Mouse (Mus musculus) heart, embryonic 15.5 days (tissue): ENCODE data around the gene Cyth4. TPM values are rescaled to one million over a fixed set of nuclear protein-coding genes. Genes with fewer than 3 reads are reported as not detected.

Experiments used
- ATAC-seq: fragments of 200-750 bp; cut with Nextera tagmentation; replicated peaks from 2 replicates; pipeline ENCODE4 v1.8.0; 2017; ENCODE audit warnings: low read depth, moderate TSS enrichment; ENCODE audit not compliant: insufficient number of reproducible peaks, insufficient read depth, low FRiP score
- H3K27ac ChIP-seq: fragments of 300-500 bp; sonication (generic); 2 replicates; pipeline ENCODE4 v1.5.1; 2015; ENCODE audit warnings: mild to moderate bottlenecking, inconsistent platforms
- H3K27me3 ChIP-seq: fragments of 300-500 bp; sonication (generic); 2 replicates; pipeline ENCODE4 v1.6.1; 2015; ENCODE audit warnings: inconsistent platforms
- H3K36me3 ChIP-seq: fragments of 300-500 bp; sonication (generic); 2 replicates; pipeline ENCODE4 v1.6.1; 2015; ENCODE audit warnings: mild to moderate bottlenecking, inconsistent platforms
- H3K4me1 ChIP-seq: fragments of 300-500 bp; sonication (generic); replicated peaks from 2 replicates; pipeline ENCODE4 v1.6.1; 2015; ENCODE audit warnings: inconsistent platforms
- H3K4me2 ChIP-seq: fragments of 300-500 bp; sonication (generic); 2 replicates; pipeline ENCODE4 v1.6.1; 2015; ENCODE audit warnings: inconsistent platforms, mild to moderate bottlenecking, moderate library complexity
- H3K4me3 ChIP-seq: fragments of 300-500 bp; sonication (generic); 2 replicates; pipeline ENCODE4 v1.5.1; 2015; ENCODE audit warnings: mild to moderate bottlenecking, inconsistent platforms
- H3K9ac ChIP-seq: fragments of 300-500 bp; sonication (generic); 2 replicates; pipeline ENCODE4 v1.6.1; 2015; ENCODE audit warnings: mild to moderate bottlenecking, inconsistent platforms
- H3K9me3 ChIP-seq: fragments of 300-500 bp; sonication (generic); replicated peaks from 2 replicates; pipeline ENCODE4 v1.6.1; 2016; ENCODE audit warnings: inconsistent platforms
- WGBS: fragments of 180-500 bp; shearing (Covaris S2); methylation state at CpG from one replicate; pipeline ENCODE4 v1.1.7; 2015; ENCODE audit warnings: mixed read lengths; 5-methylcytosine and 5-hydroxymethylcytosine counted together
- polyA plus RNA-seq: library from polyadenylated mRNA; unstranded; fragments of >200 nt; fragmentation: Nextera tagmentation; extraction: Ambion mirVana; gene quantifications from 2 replicates; pipeline ENCODE4 v1.2.1, GENCODE M21; 2015

The Cyth4 gene
- polyA plus RNA-seq, 1 experiment from 2014 or later: 5.5 TPM

DNA sequence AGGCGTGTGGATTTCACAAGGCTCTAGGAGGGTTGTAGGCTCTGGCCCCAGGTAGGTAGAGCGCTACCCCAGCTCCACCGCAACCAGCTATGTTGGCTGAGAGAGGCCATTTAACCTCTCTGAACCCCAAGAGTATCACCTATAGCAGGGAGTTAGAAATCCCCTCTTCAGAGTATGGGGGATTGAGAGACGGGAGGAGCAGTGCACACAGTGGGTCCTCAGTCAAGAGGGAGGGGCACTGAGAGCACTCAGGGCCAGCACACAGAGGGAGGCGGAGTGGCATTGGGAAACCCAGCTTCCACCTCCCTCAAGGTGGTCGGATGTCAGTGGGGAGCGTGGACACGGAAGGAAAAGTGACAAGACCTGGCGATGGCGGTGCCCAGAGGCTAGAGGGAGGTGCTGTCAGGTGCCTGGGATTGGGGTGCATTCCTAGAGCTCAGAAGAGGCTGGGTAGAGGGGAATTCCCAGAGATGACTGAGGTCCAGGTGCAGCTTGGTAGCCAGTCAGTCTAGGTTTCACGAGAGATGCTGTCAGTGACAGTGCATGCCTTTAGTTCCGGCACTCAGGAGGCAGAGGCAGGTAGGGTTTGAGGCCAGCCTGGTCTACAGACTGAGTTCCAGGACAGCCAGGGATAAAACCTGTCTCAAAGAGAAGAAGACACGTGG lies 2.8 kb downstream of the Cyth4 start:
- no peaks in the 10 kb centered on the region for H3K4me1 ChIP-seq
- no peak overlapping the region for H3K9ac ChIP-seq
- no peak overlapping the region for H3K27ac ChIP-seq
- ATAC-seq: no peak
- no peak overlapping the region for H3K4me2 ChIP-seq
- WGBS: 71% methylated on average over 13 of the region's 13 CpGs
- H3K27me3 ChIP-seq: no peaks in the 10 kb centered on the region
- no peaks in the 10 kb centered on the region for H3K36me3 ChIP-seq
- no peak overlapping the region for H3K4me3 ChIP-seq
- no peaks in the 10 kb centered on the region for H3K9me3 ChIP-seq

DNA sequence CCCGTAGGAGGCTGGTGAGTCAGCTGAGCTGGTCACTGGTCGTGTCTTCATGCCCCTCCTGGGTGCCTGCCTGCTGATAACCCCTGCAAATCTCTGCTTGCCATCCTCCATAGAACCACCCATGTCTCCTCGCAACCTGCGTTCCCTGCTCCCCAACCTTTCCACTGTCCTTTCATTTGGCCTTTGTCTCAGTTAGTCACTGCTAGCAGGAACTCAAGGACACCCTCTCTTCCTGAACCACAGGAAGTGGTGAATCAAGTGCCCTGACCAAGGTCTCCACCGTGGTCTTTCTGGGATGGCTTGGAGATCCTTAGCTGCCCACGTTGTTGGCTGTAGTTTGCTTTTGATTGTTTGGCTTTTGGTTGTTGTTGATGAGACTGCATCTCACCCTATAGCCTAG lies 4.3 kb downstream of the Cyth4 start:
- Histone ChIP-seq H3K27ac (no peak overlapping the region), H3K27me3 (no peaks in the 10 kb centered on the region), H3K9me3 (no peaks in the 10 kb centered on the region), H3K9ac (no peak overlapping the region), H3K4me2 (no peak overlapping the region), H3K4me3 (no peak overlapping the region), H3K36me3 (no peaks in the 10 kb centered on the region), H3K4me1 (no peaks in the 10 kb centered on the region)
- ATAC-seq: no peak
- WGBS: 70% methylated on average over 6 of the region's 6 CpGs

DNA sequence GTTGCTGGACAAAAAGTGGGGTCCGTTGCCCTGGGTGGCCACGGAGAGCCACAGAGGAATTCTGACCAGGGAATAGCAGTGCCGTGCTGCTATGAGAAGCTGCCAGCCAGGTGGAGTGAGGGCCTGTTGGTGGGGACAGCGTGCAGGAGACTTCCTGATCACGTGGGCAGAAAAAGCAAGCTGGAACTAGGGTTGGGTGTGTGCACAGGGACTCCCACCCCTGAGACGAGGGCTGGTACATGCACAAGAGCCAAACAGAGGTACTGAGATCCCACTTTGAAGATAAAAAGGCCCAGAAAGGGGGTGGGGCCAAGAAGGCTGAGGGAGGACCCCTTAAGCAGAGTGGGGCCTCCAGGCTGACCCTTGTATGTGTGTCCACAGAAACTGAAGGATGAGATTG lies 7.4 kb downstream of the Cyth4 start:
- no peak for ATAC-seq
- Histone ChIP-seq H3K9me3 (no peaks in the 10 kb centered on the region), H3K9ac (no peak overlapping the region), H3K4me1 (no peaks in the 10 kb centered on the region), H3K4me2 (no peak overlapping the region), H3K27ac (no peak overlapping the region), H3K4me3 (no peak overlapping the region), H3K27me3 (no peaks in the 10 kb centered on the region), H3K36me3 (no peaks in the 10 kb centered on the region)
- WGBS: 72% methylated on average over 6 of the region's 6 CpGs

DNA sequence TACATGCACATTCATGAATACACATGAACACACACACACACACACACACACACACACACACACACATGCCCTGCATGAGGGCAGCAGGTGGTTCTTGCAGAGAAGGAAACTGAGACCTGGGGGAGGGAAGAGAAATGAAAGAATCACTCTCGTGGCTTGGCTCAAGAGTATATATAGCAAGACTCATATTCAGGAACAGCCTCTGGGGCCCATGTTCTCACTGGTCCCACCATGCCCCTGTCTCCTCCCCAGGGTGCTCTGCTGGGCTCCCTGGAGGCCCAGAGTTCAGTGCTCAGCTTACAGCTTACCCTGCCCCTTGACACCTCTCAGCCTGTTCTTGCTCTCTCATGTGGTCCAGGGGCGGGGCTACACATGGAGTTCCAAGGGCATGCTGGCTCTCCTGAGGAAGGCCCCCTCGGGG lies 8.5 kb downstream of the Cyth4 start:
- no peaks in the 10 kb centered on the region for H3K9me3 ChIP-seq
- ATAC-seq: no peak
- H3K4me1 ChIP-seq: no peaks in the 10 kb centered on the region
- H3K9ac ChIP-seq: no peak overlapping the region
- H3K4me3 ChIP-seq: no peak overlapping the region
- WGBS: 37% methylated on average over 3 of the region's 3 CpGs
- no peak overlapping the region for H3K27ac ChIP-seq
- no peak overlapping the region for H3K4me2 ChIP-seq
- H3K36me3 ChIP-seq: no peaks in the 10 kb centered on the region
- no peaks in the 10 kb centered on the region for H3K27me3 ChIP-seq

DNA sequence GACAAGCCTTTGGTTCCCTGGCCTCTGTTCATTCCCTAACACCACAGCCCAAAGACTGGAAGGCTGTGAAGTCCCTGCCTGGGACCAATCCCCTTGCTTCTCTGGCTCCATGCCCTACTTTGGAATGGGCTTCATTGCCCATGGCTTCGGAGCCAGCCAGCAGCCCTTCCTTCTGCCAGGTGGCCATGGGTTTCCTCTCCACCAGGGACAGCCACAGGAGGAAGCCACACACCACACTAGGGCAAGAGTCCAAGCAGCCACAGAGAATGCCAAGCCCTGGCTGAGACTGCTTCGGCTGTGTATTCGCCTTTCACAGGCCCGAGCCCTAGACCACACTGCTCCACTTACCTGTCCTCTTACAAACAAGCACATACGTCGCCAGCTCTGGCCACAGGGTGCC lies 9.2 kb downstream of the Cyth4 start:
- ATAC-seq: no peak
- H3K27me3 ChIP-seq: no peaks in the 10 kb centered on the region
- no peaks in the 10 kb centered on the region for H3K36me3 ChIP-seq
- H3K4me1 ChIP-seq: peaks cover 4% of the 10 kb centered on the region; the same call in 1 of the 2 replicates
- H3K4me2 ChIP-seq: no peak overlapping the region
- H3K4me3 ChIP-seq: no peak overlapping the region
- WGBS: 71% methylated on average over 6 of the region's 6 CpGs
- H3K9me3 ChIP-seq: no peaks in the 10 kb centered on the region
- no peak overlapping the region for H3K27ac ChIP-seq
- H3K9ac ChIP-seq: no peak overlapping the region

DNA sequence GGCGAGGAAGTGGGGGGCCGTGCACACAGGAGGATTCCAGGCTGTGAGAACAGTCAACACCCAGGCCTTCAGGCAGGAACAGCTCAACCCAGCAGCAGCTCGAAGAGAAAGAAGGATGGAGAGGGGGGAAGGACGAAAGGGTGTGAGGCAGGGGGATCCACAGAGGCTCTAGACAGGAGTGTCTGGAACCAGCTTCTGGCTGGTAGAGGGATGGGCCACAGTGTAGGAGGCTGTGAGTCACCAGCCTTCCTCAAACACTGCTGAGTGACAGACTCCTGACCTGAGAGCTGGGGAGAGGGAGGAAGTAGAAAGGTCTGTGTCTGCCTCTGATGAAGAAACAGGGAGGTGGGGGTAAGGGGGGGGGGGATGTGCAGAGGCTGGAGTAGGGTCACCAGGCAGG lies 10.6 kb downstream of the Cyth4 start:
- ATAC-seq: no peak
- Histone ChIP-seq H3K9me3 (no peaks in the 10 kb centered on the region), H3K27ac (no peak overlapping the region), H3K9ac (no peak overlapping the region), H3K4me1 (peaks cover 6% of the 10 kb centered on the region; the same call in 1 of the 2 replicates), H3K36me3 (no peaks in the 10 kb centered on the region), H3K27me3 (no peaks in the 10 kb centered on the region), H3K4me3 (no peak overlapping the region), H3K4me2 (no peak overlapping the region)
- 51% methylated on average over 4 of the region's 4 CpGs for WGBS

DNA sequence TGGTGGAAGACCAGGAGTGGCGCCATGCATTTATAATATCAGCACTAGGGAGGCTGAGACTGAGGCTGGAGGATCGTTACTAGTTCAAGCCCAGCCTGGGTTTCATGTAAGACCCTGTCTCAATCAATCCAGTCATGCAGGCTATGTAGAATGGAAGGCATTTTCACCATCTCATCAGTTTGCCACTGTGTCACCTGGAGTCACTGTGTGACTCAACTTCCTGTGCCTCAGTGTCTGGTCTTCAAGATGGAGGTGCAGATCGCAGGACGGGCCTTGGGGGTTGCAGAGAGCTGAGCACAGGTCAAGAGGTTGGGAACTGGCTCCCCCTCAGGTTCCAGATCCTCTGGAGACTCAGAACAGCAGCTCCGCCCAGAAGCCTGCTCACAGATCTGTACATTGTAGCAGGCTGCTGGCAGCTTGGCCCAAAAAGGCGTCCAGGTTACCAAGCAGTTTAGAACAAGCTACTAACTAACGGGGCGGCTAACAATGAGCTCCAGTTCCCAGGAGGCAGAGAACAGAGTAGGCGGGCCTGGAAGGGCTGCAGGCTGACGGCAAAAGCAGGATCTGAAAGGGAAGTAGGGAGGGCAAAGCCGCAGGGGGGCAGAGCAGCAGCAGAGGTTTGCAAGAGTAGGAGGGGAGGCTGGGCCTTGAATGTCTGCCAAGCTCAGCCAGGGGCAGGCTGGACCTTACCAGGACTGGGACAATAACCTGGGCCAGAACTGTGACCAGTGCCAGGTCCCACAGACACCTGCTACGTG lies 14.0 kb downstream of the Cyth4 start:
- H3K4me3 ChIP-seq: no peak overlapping the region
- no peak overlapping the region for H3K27ac ChIP-seq
- no peaks in the 10 kb centered on the region for H3K27me3 ChIP-seq
- H3K4me2 ChIP-seq: no peak overlapping the region
- 50% methylated on average over 12 of the region's 12 CpGs for WGBS
- no peaks in the 10 kb centered on the region for H3K9me3 ChIP-seq
- H3K36me3 ChIP-seq: no peaks in the 10 kb centered on the region
- no peak for ATAC-seq
- peaks cover 6% of the 10 kb centered on the region; the same call in 1 of the 2 replicates for H3K4me1 ChIP-seq
- no peak overlapping the region for H3K9ac ChIP-seq

DNA sequence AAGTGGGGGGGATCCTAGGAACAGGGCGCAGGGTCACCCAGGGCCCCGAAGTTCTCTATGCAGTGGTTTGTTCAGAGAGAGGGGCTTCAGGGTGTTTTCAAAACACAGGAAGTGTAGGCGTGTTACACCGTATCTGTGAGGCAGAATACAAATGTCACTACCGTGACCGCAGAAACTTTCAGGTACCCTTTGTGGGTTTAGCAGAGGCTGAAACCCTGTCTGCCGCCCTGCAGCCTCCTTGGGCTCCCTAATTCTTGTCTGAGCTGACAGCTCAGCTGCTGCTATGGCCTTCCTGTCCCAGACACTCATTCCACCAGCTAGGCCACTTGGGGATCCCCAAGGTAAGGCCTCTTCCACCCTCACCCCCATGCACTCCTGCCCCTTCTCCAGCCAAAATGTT lies 17.7 kb downstream of the Cyth4 start:
- 84% methylated on average over 7 of the region's 7 CpGs for WGBS
- Histone ChIP-seq H3K4me2 (no peak overlapping the region), H3K27ac (no peak overlapping the region), H3K4me1 (peaks cover 6% of the 10 kb centered on the region; the same call in 1 of the 2 replicates), H3K9me3 (no peaks in the 10 kb centered on the region), H3K36me3 (no peaks in the 10 kb centered on the region), H3K4me3 (no peak overlapping the region), H3K27me3 (peaks cover 2% of the 10 kb centered on the region; the same call in 1 of the 2 replicates), H3K9ac (no peak overlapping the region)
- ATAC-seq: no peak

DNA sequence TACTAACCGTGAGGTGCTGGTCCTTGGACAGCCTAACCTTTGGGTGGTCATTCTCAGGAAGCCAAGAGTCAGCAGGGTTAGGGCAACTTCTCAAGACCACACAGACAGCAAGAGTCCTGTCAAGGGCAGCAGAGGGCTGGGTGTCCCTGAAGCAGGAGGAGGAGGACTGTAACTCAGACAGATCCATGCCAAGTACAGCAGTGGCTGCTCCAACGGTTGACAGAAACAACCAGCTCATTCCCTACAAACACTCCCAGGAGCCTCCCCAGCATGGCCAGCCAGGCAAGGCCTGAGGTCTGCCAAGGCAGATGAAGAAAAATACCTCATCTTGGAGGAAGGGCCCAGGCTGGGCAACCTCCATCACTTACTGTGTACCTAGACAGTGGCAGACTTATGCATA lies 20.1 kb downstream of the Cyth4 start:
- H3K4me3 ChIP-seq: no peak overlapping the region
- no peak overlapping the region for H3K27ac ChIP-seq
- no peak for ATAC-seq
- H3K9me3 ChIP-seq: no peaks in the 10 kb centered on the region
- peaks cover 27% of the 10 kb centered on the region for H3K27me3 ChIP-seq
- H3K4me2 ChIP-seq: no peak overlapping the region
- 70% methylated on average over 2 of the region's 2 CpGs for WGBS
- no peak overlapping the region for H3K9ac ChIP-seq
- H3K4me1 ChIP-seq: no peaks in the 10 kb centered on the region
- H3K36me3 ChIP-seq: no peaks in the 10 kb centered on the region

DNA sequence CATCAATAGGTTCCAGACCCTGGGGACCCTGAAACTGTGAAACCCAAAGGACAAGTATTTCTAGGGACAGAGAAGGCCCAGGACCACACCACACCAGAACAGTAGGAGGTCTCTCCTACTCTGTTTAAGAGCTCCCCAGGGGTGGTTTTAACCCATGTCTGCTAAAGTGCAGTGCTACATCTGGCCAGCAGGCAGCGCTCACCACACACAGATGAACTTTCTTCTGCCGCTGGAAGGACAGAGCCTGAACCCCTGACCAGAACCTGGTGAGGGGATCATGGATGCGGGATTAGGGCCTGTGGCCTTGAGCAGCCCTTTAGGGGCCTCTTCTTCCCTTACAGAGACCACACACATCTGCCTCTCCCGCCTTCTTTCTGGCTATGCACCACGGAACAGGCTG lies 26.6 kb downstream of the Cyth4 start:
- Histone ChIP-seq H3K4me3 (no peak overlapping the region), H3K4me2 (no peak overlapping the region), H3K27ac (no peak overlapping the region), H3K36me3 (no peaks in the 10 kb centered on the region), H3K27me3 (peaks cover 43% of the 10 kb centered on the region), H3K9me3 (no peaks in the 10 kb centered on the region), H3K4me1 (peaks cover 14% of the 10 kb centered on the region), H3K9ac (no peak overlapping the region)
- WGBS: 16% methylated on average over 5 of the region's 5 CpGs
- ATAC-seq: no peak

DNA sequence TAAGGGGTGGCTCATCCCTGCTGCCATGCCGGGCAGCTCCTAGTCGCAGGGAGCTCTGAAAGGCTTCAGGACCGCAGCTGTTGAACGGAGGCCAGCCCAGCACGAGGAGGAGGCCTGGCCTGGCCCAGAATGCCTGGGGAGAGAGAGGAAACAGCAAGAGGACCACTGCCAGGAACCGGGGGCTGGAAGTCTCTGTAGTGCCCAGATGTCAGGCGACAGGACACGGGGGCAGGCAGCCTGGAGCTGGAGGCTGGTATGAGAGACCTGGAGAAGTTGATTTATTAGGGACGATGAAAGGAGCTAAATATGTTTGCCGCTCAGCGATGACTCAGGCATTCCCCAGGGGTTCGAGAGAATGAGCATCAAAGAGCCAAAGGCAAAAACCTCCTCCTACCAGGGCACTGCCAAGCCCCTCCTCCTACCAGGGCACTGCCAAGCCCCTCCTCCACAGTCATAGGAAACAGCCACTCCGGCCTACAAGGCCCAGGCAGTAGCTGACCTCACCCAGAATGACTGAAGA lies 27.6 kb downstream of the Cyth4 start:
- Histone ChIP-seq H3K4me2 (peak overlapping the region; percentile 31), H3K27ac (peak overlapping the region; percentile 48), H3K4me3 (no peak overlapping the region), H3K36me3 (no peaks in the 10 kb centered on the region), H3K4me1 (peaks cover 14% of the 10 kb centered on the region), H3K9ac (no peak overlapping the region), H3K9me3 (no peaks in the 10 kb centered on the region), H3K27me3 (peaks cover 42% of the 10 kb centered on the region)
- ATAC-seq: peak; percentile 79
- 27% methylated on average over 13 of the region's 13 CpGs for WGBS
